Mouse (Mus musculus): Measurements from ENCODE around the gene Rock2.
A peak's percentile ranks its signal among the peaks of the same experiment; 100 is the strongest.

The Rock2 gene

GRCm38 (mm10) chr12:16894396-16895220 lies at the start of gene Rock2:
Rock2 (plus strand) TSS chr12:16894895.
- DNase-seq (ENCODE audit: low spot score): peak; percentile 86

DNA sequence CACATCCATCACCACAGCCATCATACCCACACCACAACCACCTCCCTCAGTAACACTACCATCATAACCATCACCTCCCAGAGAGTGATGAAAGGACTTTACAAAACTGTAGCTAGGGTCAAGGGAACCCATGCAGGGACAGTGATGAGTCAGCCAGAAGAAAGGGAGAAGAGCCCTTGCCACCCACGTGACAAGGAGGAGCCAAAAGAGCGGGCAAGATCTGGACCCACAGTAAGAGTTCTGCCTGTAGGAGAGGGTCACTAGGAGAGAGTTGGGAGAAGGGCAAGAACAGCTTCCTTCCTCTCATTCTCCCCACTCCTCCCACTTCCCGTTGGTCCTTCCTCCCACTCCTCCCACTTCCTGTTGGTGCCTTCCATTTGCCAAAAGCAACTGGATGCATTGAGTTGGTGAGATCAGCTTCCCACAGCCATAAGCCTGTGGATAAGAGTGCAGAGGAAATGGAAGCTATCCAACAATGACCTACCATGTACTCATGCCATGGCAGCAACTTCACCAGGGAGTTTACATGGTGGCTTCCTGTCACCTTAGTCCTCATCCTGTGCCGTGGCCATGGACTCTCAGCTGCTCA lies 47.4 kb upstream of the Rock2 start:
- DNase-seq (ENCODE audit: low spot score): no peak

DNA sequence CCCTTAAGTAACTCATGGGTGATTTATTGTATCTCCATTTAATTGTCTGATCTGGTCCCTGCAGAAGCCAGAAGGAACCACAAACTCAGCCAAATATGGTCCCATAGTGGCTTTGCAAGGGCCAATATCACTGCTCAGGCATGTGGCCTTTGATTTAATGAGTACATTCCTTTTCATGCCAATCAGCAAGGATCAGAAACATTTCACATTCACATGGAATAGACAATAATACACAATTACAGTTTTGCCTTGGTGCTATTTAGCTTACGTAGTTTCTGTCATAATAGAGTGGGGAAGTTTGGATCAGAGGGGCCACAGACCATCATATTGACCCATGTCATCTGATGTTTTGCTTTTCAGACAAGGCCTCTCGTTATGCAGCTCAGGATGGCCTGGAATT lies 46.2 kb upstream of the Rock2 start:
- no peak for DNase-seq (ENCODE audit: low spot score)

DNA sequence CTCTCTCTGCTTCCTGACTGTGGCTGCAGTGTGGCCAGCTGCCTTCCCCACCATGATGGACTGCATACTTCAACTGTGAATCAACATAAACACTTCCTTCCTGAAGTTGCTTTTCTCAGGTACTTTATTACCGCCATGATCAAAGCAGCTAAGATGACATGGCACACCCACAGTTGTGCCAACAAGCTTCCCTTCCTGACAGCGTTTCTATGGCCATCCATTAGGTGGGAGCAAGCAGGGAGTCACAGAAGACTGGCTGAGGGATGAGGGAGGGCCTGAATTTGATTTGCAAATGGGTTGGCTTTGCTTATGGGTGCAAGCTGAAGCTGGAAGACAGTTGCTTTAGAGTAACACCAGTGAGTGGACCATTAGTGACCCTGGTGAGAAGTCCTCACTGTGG lies 44.9 kb upstream of the Rock2 start:
- no peak for DNase-seq (ENCODE audit: low spot score)

GRCm38 (mm10) chr12:16850431-16851375 lies 44.0 kb upstream of the Rock2 start:
- peak; percentile 73 for DNase-seq (ENCODE audit: low spot score)

- DNase-seq (ENCODE audit: low spot score): peak; percentile 82
Observed at GRCm38 (mm10) chr12:16853431-16854165, 41.1 kb upstream of the Rock2 start.

DNA sequence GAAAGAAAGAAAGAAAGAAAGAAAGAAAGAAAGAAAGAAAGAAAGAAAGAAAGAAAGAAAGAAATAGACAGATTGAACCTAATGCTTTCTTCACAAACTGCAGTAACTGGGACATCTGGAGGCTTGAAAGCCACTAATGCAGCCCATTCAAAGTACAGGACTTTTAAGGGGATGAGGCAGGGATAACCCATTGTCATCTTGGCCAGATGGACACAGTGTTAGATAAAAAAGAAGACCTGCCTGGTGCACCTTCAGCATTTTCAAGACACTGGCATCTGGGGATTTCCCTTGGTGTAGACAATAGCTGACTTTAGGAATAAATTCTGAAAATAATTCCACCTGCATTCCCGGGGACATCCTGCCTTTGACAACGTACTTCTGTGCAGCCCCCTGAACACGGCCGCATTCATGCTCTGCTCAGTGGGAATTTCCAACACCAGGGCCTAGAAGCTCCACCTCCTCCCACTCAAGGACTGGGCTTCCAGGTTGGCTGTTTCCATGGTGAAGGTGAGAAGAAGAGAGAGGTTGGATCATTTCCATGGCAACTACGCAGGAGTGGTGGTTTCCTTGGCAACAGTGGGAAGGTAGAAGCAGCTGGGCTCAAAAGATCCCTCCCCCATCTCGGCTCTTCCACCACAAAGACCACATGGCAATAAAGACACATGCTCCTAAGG lies 38.9 kb upstream of the Rock2 start:
- no peak for DNase-seq (ENCODE audit: low spot score)

GRCm38 (mm10) chr12:16856306-16856679 lies 38.4 kb upstream of the Rock2 start:
- no peak for DNase-seq (ENCODE audit: low spot score)

DNA sequence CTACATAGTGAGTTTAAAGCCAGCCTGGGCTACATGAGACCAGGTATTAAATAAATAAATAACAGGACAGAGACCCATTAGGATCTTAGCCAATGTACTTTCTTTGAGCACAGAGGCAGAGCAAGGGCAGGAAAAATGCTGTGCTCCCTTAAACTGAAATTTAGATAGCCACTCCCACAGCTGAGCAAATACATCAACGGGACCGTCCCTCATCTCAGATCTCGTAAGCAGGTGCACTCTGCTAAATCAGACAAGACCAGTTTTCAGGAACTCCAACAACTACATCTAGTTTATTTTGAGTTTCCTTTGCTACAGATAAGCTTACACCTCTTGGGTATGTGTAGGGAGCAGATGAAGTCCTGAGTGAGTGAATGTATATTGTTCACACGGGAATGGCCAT lies 36.6 kb upstream of the Rock2 start:
- no peak for DNase-seq (ENCODE audit: low spot score)

DNA sequence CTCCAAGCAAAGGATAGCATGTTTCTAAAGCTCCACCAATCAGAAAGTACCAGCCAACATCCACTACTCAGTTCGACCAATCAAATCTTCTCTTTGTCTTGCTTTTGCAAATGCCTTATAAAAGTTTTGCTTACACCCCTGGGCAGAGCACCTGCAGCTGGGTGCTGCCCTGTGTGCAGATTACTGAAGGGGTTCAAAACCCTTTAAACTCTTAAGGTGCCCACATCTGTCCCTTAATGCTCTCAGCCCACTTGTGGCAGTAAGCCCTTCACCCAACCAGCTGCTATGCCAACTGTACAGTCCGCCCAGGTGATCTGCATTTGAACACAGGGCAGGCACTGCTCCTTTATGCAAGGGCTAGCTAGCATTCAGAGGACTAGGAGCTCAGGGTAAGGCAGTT lies 34.9 kb upstream of the Rock2 start:
- no peak for DNase-seq (ENCODE audit: low spot score)

GRCm38 (mm10) chr12:16860533-16860932 lies 34.2 kb upstream of the Rock2 start:
- DNase-seq (ENCODE audit: low spot score): no peak

DNA sequence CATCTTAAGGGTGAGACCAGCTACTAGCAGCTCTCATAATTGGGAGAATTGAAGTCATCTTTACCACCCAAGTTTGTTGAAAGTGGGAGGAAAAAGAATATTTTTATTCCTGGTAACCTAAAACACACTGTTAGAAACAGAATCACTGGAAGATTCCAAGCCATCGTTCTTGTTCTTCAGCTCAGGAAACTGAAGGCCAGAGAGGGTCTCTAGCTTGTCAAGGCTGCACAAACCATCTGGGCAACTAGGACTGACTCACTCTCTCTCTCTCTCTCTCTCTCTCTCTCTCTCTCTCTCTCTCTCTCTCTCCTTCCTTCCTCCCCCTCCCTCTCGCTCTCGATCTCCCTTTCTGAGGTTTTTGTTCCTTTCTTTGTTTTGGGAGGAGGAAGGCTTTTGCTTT lies 33.7 kb upstream of the Rock2 start:
- no peak for DNase-seq (ENCODE audit: low spot score)

DNA sequence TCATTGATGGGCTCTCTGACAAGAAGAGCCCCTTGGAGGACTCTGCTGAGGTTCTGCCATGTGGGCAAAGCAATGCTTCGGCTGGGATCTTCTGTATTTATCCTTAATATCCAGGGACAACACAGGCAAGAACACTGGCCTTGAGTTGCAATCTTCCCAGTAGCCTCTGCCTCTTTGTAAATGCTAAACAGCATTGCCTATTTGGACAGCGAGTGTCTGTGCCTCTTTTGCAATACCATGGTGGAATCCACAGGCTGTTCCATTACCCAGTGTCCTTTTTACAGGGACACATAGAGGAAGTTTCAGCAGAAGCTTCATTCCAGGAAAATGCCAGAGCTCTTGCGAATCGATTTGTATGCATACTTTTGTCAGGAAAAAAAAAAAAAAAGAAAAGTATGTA lies 30.2 kb upstream of the Rock2 start:
- DNase-seq (ENCODE audit: low spot score): no peak

DNA sequence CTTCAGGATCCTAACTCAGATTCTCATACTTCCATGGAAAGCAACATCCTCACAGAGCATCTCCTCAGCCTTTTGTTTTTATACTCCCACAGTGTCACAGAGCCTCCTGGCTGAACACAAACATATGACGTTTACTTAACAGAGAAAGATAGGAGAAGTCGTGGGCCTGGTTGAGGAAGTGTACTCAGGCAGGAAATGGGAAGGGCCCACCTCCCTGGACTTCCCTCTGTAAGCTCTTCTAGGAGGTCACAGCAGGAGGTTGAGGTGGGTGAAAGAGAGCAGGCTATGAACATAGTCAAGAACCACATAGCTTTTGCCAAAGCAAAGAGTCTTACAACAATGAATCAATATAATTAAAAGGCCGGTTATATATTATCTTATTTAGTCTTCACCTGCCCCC lies 28.8 kb upstream of the Rock2 start:
- DNase-seq (ENCODE audit: low spot score): no peak

DNA sequence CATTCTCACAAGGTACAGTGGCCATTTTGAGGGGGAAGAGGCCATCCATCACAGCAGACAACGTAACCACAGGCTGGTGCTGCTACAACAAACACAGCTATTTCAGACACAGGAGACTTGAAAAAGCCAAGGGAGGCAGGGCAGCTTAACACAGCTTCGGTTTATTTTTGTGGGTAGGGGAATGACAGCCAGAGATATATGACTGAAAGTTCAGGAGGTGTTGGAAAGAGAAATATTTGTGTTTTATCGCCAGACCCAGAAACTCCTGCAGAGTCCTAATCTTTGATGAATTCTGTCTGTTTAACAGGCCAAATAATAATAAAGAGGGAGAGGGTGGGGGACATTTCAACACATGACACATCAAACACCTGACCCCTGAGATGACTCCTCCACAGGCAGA lies 28.2 kb upstream of the Rock2 start:
- DNase-seq (ENCODE audit: low spot score): no peak

DNA sequence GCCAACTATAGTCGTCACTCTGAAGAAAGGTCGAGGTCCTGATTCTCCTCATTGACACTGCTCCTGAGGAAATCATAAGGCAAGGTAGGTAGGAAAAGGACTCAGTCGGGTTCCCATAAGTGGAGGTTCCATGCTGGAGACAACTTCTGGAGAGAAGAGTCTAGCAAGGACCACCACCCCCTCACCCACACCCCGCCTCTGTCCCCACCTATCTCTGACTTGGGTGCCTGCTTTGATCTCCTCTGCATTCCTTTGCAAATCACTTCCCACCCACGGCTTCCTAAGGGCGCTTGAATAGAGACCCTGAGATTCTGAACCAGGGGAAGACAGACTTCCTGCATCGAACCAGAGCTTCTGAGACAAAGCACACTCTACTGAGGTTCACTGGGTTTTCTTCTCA lies 27.4 kb upstream of the Rock2 start:
- no peak for DNase-seq (ENCODE audit: low spot score)

- DNase-seq (ENCODE audit: low spot score): no peak
Observed at GRCm38 (mm10) chr12:16868618-16869017, 26.1 kb upstream of the Rock2 start.

DNA sequence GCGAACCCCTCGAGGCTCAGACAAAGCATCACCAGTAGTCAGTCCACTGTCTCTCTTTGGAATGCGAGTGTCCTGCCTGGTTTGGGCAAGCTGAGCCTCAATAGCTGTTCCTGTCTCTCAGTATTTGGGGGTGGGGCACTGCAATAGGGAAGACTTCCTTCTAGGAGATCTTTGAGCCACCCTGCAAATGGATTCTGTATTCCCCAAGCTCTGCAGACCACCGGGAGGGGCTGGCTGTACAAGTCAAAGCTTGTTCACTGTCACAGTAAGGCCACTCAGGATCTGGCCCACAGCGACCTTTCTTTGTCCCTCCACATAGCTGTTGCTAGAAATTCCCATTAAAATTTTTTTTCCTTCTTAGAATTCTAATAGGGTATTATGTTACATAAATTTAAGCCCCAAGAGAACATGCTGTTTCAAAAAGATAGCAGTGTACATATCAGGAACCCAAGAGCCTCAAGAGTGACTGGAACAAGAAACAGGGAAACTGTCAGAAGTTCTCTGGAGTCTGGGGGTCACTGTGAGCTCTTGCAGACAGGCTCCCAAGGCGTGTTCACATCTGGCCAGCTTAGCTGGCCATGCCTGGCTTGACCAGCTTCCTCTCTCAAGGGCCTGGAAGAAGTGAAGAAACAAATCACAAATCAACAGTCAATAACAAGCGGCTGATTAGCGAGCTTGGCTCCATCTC lies 25.5 kb upstream of the Rock2 start:
- DNase-seq (ENCODE audit: low spot score): no peak

DNA sequence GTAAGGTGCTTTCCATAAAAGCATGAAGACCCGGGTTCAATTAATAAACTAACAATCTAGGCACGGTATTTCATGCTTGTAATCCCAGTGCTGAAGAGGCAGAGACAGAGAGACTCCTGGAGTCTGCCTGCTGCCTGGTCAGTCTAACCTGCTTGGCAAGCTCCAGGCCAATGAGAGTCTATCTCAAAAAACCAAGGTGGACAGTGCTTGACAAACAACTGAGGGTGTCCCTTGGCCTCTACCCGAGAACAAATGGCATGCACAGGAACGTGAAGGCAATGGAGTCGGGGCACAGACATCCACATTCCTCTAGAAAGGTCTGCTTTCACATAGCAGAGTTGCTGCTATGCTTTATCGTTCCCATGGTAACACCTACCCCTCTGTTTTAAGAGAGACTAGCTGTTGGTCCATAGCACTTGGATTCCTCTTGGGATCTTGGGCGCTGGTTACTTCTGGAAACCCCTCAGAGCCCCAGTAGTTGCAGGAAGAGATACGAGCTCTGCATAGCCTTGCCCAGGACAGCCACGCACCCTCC lies 24.8 kb upstream of the Rock2 start:
- no peak for DNase-seq (ENCODE audit: low spot score)

DNA sequence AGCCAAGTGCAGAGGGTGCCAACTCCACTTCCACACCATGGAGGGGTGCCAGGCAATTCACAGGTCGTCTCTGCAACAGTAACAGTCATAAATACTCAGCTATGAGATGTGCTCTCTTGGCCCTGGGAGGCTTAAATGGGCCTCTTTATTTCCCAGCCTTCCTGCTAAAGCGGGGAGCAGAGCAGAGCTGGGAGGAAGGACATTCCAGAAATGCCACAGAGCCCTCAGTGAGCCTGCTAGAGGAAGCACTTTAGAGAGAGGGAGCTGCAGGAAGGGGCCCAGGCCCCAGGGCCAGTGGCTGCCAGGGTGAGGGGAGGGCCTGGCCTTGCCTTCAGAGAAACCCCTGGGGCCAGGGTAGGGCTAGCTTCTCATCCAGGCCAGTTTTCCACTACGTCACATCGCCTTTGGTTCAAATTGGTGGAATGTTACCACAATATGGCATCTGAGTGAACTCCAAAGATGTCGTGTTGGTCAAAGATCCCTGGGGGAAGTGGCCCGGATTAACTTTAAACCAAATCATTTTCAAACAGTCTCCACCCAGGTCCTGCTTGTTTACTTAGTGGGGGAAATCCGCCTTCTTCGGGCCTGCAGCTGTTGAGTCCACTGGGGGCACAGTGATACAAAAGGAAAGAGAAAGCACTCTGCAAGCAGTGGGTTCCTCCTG lies 24.2 kb upstream of the Rock2 start:
- peak; percentile 66 for DNase-seq (ENCODE audit: low spot score)
